Mouse (Mus musculus) MEL (cell line): ENCODE results near the gene Usp3.

ENCODE experiments used
- CTCF ChIP-seq, 3 experiments: IDR thresholded peaks in 2 of 3; conservative IDR thresholded peaks in 1 of 3; 2 replicates each; pipeline ENCODE4 v1.5.1; 2011 to 2012; ENCODE audit warnings: low read length in 3 of 3, low read depth in 2 of 3, mild to moderate bottlenecking in 2 of 3, improper control_type of control experiment in 1 of 3, inconsistent platforms in 1 of 3, mixed read lengths in 1 of 3, moderate library complexity in 1 of 3; ENCODE audit not compliant: control insufficient read depth in 1 of 3, insufficient read depth in 1 of 3, poor library complexity in 1 of 3, severe bottlenecking in 1 of 3
- EP300 ChIP-seq, 2 experiments: IDR thresholded peaks; 2 replicates each; pipeline ENCODE4 v1.6.1; 2011; ENCODE audit warnings: improper control_type of control experiment in 2 of 2, low read length in 2 of 2, low read depth in 1 of 2, mild to moderate bottlenecking in 1 of 2
- ETS1 ChIP-seq: IDR thresholded peaks from 2 replicates; pipeline ENCODE4 v1.6.1; 2012; ENCODE audit warnings: low read depth, mild to moderate bottlenecking, inconsistent platforms, low read length, improper control_type of control experiment, moderate library complexity
- GATA1 ChIP-seq: IDR thresholded peaks from 2 replicates; pipeline ENCODE4 v1.6.1; 2011; ENCODE audit warnings: low read depth, low read length, improper control_type of control experiment
- HCFC1 ChIP-seq: IDR thresholded peaks from 2 replicates; pipeline ENCODE4 v1.6.1; 2012; ENCODE audit warnings: low read depth, mild to moderate bottlenecking, inconsistent platforms, low read length, improper control_type of control experiment, moderate library complexity
- JUND ChIP-seq: IDR thresholded peaks from 2 replicates; pipeline ENCODE4 v1.6.1; 2011; ENCODE audit warnings: low read depth, mild to moderate bottlenecking, improper control_type of control experiment, low read length
- RAD21 ChIP-seq: IDR thresholded peaks from 2 replicates; pipeline ENCODE4 v1.6.1; 2011; ENCODE audit warnings: mild to moderate bottlenecking, low read depth, low read length, improper control_type of control experiment
- TBP ChIP-seq: IDR thresholded peaks from 2 replicates; pipeline ENCODE4 v1.8.0; 2011; ENCODE audit warnings: low read depth, low read length, improper control_type of control experiment
- UBTF ChIP-seq: IDR thresholded peaks from 2 replicates; pipeline ENCODE4 v1.6.1; 2012; ENCODE audit warnings: low read depth, mild to moderate bottlenecking, inconsistent platforms, low read length, improper control_type of control experiment, moderate library complexity, borderline replicate concordance; ENCODE audit not compliant: insufficient read depth
- USF2 ChIP-seq, 2 experiments: IDR thresholded peaks; 2 replicates each; pipeline ENCODE4 v1.6.1; 2011 to 2012; ENCODE audit warnings: improper control_type of control experiment in 2 of 2, low read length in 2 of 2, borderline replicate concordance in 1 of 2, inconsistent platforms in 1 of 2, low read depth in 1 of 2, mild to moderate bottlenecking in 1 of 2; ENCODE audit not compliant: insufficient read depth in 1 of 2
- ZKSCAN1 ChIP-seq: IDR thresholded peaks from 2 replicates; pipeline ENCODE4 v1.6.1; 2012; ENCODE audit warnings: low read depth, mild to moderate bottlenecking, inconsistent platforms, low read length, improper control_type of control experiment, moderate library complexity

DNA sequence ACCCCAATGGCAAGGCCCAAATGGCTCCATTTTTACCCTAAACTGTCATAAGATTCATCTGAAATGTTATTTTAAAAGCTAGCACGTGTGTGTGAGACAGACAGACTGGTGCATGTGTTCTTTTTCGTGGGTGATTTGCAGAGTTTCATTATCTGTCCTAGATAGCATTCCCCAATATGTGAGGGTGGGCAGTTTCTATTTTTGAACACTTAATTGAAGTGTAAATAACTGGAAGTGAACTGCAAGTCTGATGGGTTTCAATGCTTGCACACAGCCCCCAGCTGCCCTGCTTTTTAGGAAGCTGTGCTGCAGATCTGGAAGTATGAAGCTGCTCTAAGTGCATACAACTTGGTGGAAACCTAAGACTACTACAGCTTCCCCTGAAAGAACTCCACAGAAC lies 77.8 kb downstream of the Usp3 start:
- no peak for TF ChIP-seq JUND
- TF ChIP-seq CTCF (IDR thresholded peaks at IDR 0.05 in 2 of 3, conservative IDR thresholded peaks at IDR 0.05 in 1 of 3; ENCODE audit: control insufficient read depth in 1 of 3, insufficient read depth in 1 of 3, low read depth in 2 of 3, low read length in 3 of 3, poor library complexity in 1 of 3, severe bottlenecking in 1 of 3) = no peak
- no peak for TF ChIP-seq RAD21
- TF ChIP-seq EP300 (IDR thresholded peaks at IDR 0.05; ENCODE audit: low read depth in 1 of 2, low read length in 2 of 2) = no peak
- TF ChIP-seq UBTF = no peak
- no peak for TF ChIP-seq ZKSCAN1
- TF ChIP-seq HCFC1 = no peak
- no peak for TF ChIP-seq USF2 (IDR thresholded peaks at IDR 0.05; ENCODE audit: borderline replicate concordance in 1 of 2, insufficient read depth in 1 of 2, low read depth in 1 of 2, low read length in 2 of 2)
- no peak for TF ChIP-seq TBP
- no peak for TF ChIP-seq GATA1
- TF ChIP-seq ETS1 = no peak
